Mouse (Mus musculus) midbrain, embryonic 10.5 days (tissue): ENCODE measurements at regions not wholly inside any gene's neighbourhood (a gene's known extent, or its start where the extent isn't known, plus 50 kb on each side); places are given as distances from the start of the nearest gene placed in this dataset.

Experiments
- DNase-seq: peaks from one replicate; pipeline ENCODE4 v3.0.0-alpha.2; 2017; ENCODE audit warnings: low spot score
- H3K27ac ChIP-seq: fragments of 300-500 bp; sonication (generic); replicated peaks from 2 replicates; pipeline ENCODE4 v1.5.1; 2016; ENCODE audit warnings: mild to moderate bottlenecking
- H3K27me3 ChIP-seq: fragments of 300-500 bp; sonication (generic); 2 replicates; pipeline ENCODE4 v1.6.1; 2016; ENCODE audit warnings: low read depth, mild to moderate bottlenecking; ENCODE audit not compliant: poor library complexity, severe bottlenecking
- H3K36me3 ChIP-seq: fragments of 300-500 bp; sonication (generic); 2 replicates; pipeline ENCODE4 v1.6.1; 2016; ENCODE audit warnings: mild to moderate bottlenecking, moderate library complexity
- H3K4me1 ChIP-seq: fragments of 300-500 bp; sonication (generic); 2 replicates; pipeline ENCODE4 v1.6.1; 2016
- H3K4me3 ChIP-seq: fragments of 300-500 bp; sonication (generic); 2 replicates; pipeline ENCODE4 v1.5.1; 2016; ENCODE audit warnings: mild to moderate bottlenecking, moderate library complexity
- H3K9me3 ChIP-seq: fragments of 300-500 bp; sonication (generic); replicated peaks from 2 replicates; pipeline ENCODE4 v1.6.1; 2016; ENCODE audit warnings: mild to moderate bottlenecking
- WGBS: fragments of 180-500 bp; shearing (Covaris S2); methylation state at CpG from one replicate; pipeline ENCODE4 v1.1.7; 2016; 5-methylcytosine and 5-hydroxymethylcytosine counted together

GRCm38 (mm10) chr8:26383886-26384285 lies 264.6 kb downstream of the Gm45692 start:
- 70% methylated on average over 3 of the region's 3 CpGs for WGBS
- Histone ChIP-seq H3K9me3 (no peaks in the 10 kb centered on the region), H3K27me3 (no peaks in the 10 kb centered on the region), H3K36me3 (no peaks in the 10 kb centered on the region), H3K4me3 (no peak overlapping the region), H3K27ac (no peak overlapping the region), H3K4me1 (peaks cover 9% of the 10 kb centered on the region)
- no peak for DNase-seq

- H3K27ac ChIP-seq, result peak overlapping the region; percentile 24; the same call in 1 of the 2 replicates
- no peaks in the 10 kb centered on the region for H3K27me3 ChIP-seq
- H3K4me1 ChIP-seq, result peaks cover 9% of the 10 kb centered on the region
- H3K4me3 ChIP-seq, result no peak overlapping the region
- H3K36me3 ChIP-seq, result no peaks in the 10 kb centered on the region
- 15% methylated on average over 3 of the region's 3 CpGs for WGBS
- no peaks in the 10 kb centered on the region for H3K9me3 ChIP-seq
- no peak for DNase-seq
These were observed 265.1 kb downstream of the Gm45692 start for GRCm38 (mm10) chr8:26384305-26384993.

GRCm38 (mm10) chr8:26384994-26385345 lies 265.6 kb downstream of the Gm45692 start:
- H3K27me3 ChIP-seq, result no peaks in the 10 kb centered on the region
- H3K27ac ChIP-seq, result no peak overlapping the region
- 56% methylated on average over 6 of the region's 6 CpGs for WGBS
- H3K9me3 ChIP-seq, result no peaks in the 10 kb centered on the region
- no peak for DNase-seq
- H3K4me1 ChIP-seq, result peaks cover 9% of the 10 kb centered on the region
- H3K4me3 ChIP-seq, result no peak overlapping the region
- H3K36me3 ChIP-seq, result no peaks in the 10 kb centered on the region

GRCm38 (mm10) chr8:26395061-26395460 lies 275.7 kb downstream of the Gm45692 start:
- no peak for DNase-seq
- WGBS, result 88% methylated on average over 6 of the region's 6 CpGs
- H3K4me3 ChIP-seq, result no peak overlapping the region
- peaks cover under 1% of the 10 kb centered on the region; the same call in 1 of the 2 replicates for H3K9me3 ChIP-seq
- no peaks in the 10 kb centered on the region for H3K36me3 ChIP-seq
- H3K27ac ChIP-seq, result no peak overlapping the region
- no peaks in the 10 kb centered on the region for H3K27me3 ChIP-seq
- no peaks in the 10 kb centered on the region for H3K4me1 ChIP-seq

- Histone ChIP-seq H3K27me3 (no peaks in the 10 kb centered on the region), H3K4me3 (no peak overlapping the region), H3K4me1 (no peaks in the 10 kb centered on the region), H3K9me3 (no peaks in the 10 kb centered on the region), H3K36me3 (no peaks in the 10 kb centered on the region), H3K27ac (no peak overlapping the region)
- WGBS, result 88% methylated on average over 6 of the region's 6 CpGs
- no peak for DNase-seq
These were observed 300.7 kb downstream of the Gm45692 start for GRCm38 (mm10) chr8:26420002-26420401.

- no peak for DNase-seq
- H3K27me3 ChIP-seq, result no peaks in the 10 kb centered on the region
- H3K36me3 ChIP-seq, result no peaks in the 10 kb centered on the region
- H3K9me3 ChIP-seq, result no peaks in the 10 kb centered on the region
- no peak overlapping the region for H3K4me3 ChIP-seq
- no peaks in the 10 kb centered on the region for H3K4me1 ChIP-seq
- 93% methylated on average over 10 of the region's 10 CpGs for WGBS
- no peak overlapping the region for H3K27ac ChIP-seq
These were observed 301.2 kb downstream of the Gm45692 start for GRCm38 (mm10) chr8:26420536-26420935.

GRCm38 (mm10) chr8:26427311-26427710 lies 308.0 kb downstream of the Gm45692 start:
- Histone ChIP-seq H3K27ac (no peak overlapping the region), H3K4me1 (no peaks in the 10 kb centered on the region), H3K27me3 (no peaks in the 10 kb centered on the region), H3K4me3 (no peak overlapping the region), H3K9me3 (no peaks in the 10 kb centered on the region), H3K36me3 (no peaks in the 10 kb centered on the region)
- WGBS, result 97% methylated on average over 7 of the region's 7 CpGs
- no peak for DNase-seq

GRCm38 (mm10) chr8:26429751-26430327 lies 310.5 kb downstream of the Gm45692 start:
- DNase-seq, result no peak
- Histone ChIP-seq H3K27ac (no peak overlapping the region), H3K36me3 (no peaks in the 10 kb centered on the region), H3K27me3 (no peaks in the 10 kb centered on the region), H3K9me3 (no peaks in the 10 kb centered on the region), H3K4me3 (no peak overlapping the region), H3K4me1 (no peaks in the 10 kb centered on the region)
- 85% methylated on average over 8 of the region's 8 CpGs for WGBS

GRCm38 (mm10) chr8:26432161-26432919 lies 313.0 kb downstream of the Gm45692 start:
- 94% methylated on average over 14 of the region's 14 CpGs for WGBS
- Histone ChIP-seq H3K9me3 (no peaks in the 10 kb centered on the region), H3K27me3 (no peaks in the 10 kb centered on the region), H3K4me1 (no peaks in the 10 kb centered on the region), H3K4me3 (no peak overlapping the region), H3K27ac (no peak overlapping the region), H3K36me3 (no peaks in the 10 kb centered on the region)
- DNase-seq, result no peak

- WGBS, result 93% methylated on average over 11 of the region's 11 CpGs
- Histone ChIP-seq H3K27me3 (no peaks in the 10 kb centered on the region), H3K27ac (no peak overlapping the region), H3K4me3 (no peak overlapping the region), H3K36me3 (no peaks in the 10 kb centered on the region), H3K4me1 (0 out of 2 replicates have a peak, but pooled peaks cover 4% of the 10 kb centered on the region), H3K9me3 (no peaks in the 10 kb centered on the region)
- DNase-seq, result no peak
These were observed 316.9 kb downstream of the Gm45692 start for GRCm38 (mm10) chr8:26436236-26436635.

- no peak overlapping the region for H3K4me3 ChIP-seq
- no peak for DNase-seq
- H3K4me1 ChIP-seq, result 0 out of 2 replicates have a peak, but pooled peaks cover 4% of the 10 kb centered on the region
- H3K27me3 ChIP-seq, result no peaks in the 10 kb centered on the region
- 73% methylated on average over 3 of the region's 3 CpGs for WGBS
- H3K27ac ChIP-seq, result no peak overlapping the region
- H3K36me3 ChIP-seq, result no peaks in the 10 kb centered on the region
- no peaks in the 10 kb centered on the region for H3K9me3 ChIP-seq
These were observed 318.2 kb downstream of the Gm45692 start for GRCm38 (mm10) chr8:26437571-26437970.

- Histone ChIP-seq H3K27ac (no peak overlapping the region), H3K36me3 (no peaks in the 10 kb centered on the region), H3K27me3 (no peaks in the 10 kb centered on the region), H3K4me3 (no peak overlapping the region), H3K4me1 (0 out of 2 replicates have a peak, but pooled peaks cover 4% of the 10 kb centered on the region), H3K9me3 (no peaks in the 10 kb centered on the region)
- no peak for DNase-seq
- 88% methylated on average over 15 of the region's 15 CpGs for WGBS
These were observed 319.0 kb downstream of the Gm45692 start for GRCm38 (mm10) chr8:26438246-26438862.
